Mouse (Mus musculus) 3T3-L1 (cell line): ENCODE results near the gene Nup50.

ENCODE experiments used
- DNase-seq: peaks from one replicate; pipeline ENCODE4 v3.0.0-alpha.2; 2015; ENCODE audit warnings: low read depth, low spot score

The Nup50 gene

DNA sequence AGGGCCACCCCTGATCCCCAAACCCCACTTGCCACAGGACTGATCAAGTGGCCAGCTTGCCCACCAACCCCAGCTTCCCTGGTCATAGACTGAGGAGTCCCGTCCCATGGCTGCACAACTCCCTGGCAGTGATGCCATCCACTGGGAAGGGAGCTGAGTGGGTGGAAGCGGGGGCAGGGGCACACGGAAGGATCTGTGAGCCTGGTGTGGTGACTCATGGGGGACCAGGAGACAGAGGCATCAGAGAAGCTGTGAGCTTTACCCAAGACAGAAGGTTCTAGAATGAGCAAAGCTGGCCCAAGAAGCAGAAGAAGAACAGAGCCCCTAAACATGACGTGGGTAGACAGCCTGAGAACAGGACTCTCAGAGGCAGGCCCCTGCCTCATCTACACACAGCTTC lies 26.8 kb downstream of the Nup50 start:
- no peak for DNase-seq

DNA sequence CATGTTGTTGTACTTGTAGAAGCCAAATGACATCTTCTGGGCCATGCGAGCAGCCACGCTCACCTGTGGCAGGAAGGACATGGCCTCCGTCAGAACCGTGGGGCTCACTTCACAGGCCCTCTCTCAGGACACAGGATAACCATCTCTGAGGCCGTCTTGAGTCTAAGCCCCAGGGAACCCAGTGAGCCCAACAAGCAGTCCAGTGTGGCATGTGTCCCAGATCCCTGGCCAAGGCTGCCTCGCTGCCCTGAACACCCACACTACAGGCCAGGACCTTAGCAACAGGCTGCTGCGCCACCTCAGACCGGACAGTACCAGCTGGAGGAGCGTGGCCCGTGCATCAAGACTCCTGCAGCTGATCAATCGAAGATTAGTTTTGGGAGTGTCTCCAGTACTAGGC lies 30.0 kb downstream of the Nup50 start:
- no peak for DNase-seq

DNA sequence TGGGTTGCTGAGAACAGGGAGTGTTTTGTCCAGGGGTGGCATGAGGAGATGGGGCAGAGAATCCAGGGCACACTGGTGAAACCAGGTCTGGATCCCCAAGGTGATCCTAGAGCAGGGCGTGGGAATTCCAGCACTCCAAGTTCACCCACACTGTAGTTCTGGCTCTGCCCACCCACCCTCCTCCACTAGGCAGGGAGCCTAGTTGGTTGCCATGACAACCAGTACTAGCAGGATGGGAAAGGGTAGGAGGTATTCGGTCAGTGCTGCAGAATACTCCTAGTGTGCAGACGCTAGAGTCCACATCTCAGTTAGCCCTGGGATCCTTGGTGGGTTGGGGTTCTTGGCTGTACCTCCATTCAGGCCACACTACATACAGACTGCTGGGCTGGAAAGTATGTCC lies 34.6 kb downstream of the Nup50 start:
- DNase-seq, result no peak

DNA sequence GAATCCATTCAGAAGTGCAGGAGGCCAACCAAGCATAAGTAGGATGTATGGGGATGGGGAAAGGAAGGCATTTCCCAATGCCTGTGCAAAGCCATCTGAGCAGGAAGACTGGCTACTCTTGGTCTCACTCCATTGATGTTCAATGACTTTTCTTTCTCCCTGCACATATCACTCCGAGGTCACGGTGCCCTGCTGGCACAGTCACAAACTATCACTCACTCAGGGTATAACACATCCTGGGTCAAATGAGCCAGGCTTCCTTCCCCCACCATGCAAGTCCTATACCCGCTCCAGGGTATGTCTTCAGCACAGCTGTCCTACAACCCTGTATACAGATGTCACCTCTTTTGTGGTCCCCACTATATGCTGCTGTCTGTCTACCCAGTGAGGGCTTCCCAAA lies 35.1 kb downstream of the Nup50 start:
- no peak for DNase-seq

DNA sequence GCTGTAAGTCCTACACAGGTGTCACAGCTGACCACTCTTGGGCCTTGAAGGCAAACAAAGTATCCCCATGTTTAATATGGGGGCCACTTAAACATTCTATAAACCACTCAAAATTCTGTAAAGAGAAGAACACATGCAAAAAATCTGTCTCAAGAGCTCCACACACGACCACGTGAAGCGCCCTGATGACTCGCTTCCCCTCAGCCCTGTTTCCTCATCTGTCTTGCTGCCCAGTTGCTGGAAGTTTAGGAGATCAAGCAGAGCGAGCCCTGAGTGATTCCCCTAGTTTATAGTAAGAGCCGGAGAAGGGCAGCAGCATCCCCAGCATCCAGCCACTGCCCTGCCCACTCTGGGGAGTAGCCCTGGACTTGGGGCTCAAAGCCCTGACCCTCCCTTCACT lies 36.7 kb downstream of the Nup50 start:
- peak; percentile 55 for DNase-seq

DNA sequence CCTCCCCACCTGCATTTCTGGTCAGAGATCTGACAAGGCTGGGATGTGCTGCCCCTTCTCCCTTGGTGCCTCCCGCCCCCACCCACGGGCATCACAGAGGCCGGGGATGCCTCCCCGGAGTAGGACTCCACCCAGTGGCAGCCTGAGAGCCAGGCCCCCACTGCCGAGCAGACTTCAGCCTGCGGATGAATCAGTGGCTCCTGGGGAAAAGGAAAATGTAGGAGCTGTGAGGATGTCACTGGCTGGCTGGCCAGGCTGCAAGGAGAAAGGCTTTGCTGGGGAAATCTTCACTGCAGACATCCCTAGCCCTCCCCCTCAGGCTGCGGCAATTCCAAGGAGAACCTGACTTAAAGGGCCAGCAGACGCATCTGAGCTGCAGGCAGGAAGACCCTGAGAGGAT lies 37.5 kb downstream of the Nup50 start:
- DNase-seq, result no peak

DNA sequence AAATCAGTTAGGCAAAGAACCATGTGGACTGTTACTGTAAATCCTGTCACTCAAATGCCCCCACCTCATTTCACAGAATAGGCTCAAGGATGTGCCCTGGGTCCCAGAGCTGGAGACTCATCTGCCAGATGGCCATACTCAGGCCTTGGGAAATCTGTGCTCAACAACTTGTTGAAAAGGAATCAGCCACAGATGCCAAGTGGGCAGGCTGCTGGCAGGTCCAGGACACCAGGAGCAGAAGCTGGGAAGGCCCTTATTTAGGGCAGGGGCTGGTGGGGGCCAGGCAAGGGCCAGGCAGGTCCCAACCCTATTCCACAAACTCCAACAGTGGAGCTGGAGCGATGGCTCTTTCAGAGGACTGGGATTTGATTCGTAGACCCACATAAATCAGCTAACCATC lies 39.3 kb downstream of the Nup50 start:
- DNase-seq, result no peak

DNA sequence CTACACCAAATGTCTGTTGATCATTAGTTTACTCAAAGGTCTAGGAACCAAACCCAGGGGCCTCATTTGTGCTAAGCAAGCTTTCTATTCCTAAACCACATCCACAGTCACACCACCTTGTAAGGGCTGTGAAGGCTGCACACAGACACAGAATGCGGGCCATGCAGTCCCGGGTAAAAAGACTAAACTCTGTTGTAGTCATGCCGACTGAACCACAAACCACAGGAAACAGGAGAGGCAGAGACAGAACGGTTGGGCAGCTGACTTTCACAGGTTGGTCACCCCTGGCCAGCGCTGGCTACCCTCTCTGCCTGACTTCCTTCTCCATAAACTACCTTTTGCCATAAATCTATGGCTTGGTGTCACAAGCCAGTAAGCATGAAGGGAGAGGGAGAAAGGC lies 41.6 kb downstream of the Nup50 start:
- DNase-seq, result no peak

DNA sequence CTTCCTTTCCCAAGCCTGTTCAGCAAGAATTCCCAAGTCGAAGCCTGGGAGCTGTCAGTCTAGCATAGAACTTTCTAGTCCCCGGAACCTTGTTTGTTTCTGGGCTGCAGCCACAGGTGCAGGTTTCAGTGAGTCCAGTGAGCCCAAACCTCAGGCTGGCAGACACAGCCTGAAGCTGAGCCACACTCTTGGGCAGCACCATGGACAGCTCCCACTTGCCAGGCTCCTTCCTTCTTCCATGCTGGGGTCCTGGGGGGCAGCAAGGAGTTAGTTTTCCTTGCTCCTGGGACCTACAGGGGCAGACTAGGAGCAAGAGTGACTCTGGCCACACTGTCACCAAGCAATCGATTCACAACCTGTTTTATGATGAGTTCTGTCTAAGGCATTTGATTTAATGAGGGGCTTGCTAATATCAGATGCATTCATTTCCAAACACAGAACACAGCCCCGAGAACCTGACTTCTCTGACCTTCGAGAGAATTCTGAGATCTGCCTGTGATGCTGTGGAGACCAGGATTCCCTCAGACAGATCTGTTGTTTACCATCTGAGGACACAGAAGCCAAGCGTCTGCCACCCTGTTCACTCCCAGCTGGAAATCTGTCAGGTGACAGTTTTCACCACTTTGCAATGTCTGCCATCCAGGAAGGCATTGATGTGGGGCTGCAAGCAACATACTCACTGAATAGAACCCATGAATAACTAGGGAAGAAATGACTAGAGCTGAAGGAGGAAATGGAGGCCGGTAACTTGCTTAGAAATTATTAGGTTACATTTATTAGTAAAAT lies 42.6 kb downstream of the Nup50 start:
- DNase-seq, result peak; percentile 67

DNA sequence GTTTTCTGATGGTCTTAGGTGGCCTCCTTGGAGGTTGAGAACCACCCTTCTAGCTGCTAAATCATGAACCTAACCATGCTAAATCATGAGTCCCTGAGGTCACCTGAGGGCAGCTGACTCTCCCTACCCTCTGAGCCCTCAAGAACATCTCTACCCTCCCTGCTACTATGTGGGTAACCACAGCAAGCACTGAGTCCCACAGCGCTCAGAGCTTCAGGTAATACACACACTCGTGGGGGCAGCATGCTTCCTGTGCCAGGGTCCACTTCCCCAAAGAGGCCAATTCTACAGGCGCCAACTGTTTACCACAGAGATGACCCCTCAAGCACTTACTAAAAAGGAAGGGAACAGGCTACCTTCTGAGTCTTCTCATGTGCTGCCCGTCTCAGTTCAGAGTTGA lies 45.3 kb downstream of the Nup50 start:
- no peak for DNase-seq

DNA sequence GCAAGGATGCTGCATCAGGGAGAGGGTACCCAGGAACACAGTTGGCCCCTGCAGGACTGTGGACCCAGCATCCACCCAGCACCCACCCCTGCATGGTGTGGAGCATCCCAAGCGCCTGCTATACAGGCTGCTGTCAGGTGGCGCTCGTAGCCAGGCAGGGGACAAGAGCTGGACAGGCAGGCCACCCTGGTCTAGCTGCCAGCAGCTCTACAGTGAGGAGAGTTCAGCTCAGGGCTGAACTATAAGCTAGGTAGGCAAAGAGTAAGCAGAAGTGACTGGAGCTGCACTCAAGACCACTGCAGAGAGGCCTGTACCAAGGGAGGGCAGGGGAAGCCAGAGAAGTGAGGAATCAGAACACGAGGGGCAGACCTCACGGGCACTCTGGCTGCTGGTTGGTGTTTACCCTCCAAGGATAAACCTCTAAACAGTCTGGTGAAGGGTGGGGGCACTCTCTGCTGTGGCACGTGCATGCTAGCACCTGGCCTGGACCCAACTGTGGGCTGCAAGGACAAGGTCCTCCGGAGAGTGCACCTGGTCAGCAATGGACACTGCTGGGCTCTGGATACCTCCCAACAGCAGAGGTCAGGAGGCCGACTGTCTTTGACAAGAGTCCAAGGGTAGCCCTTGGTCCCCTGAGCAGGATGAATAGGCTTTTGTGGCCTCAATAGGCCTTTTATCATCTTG lies 49.8 kb downstream of the Nup50 start:
- DNase-seq, result no peak

DNA sequence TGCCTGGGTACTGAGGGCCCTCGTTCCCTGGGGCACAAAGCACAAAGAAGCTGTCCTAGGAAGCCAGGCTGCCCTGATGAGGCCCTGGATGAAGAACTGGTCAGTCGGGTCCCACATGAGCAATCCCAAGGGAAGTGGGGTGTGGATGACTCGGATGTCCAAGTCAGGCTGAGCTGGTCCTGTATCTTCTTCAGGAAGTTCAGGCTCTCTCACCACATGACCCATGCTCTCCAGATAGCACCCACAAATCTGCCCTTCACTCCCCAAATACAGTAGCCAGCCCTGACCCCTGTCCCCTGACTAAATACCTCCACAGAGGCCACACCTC lies 50.3 kb downstream of the Nup50 start:
- peak; percentile 52 for DNase-seq

DNA sequence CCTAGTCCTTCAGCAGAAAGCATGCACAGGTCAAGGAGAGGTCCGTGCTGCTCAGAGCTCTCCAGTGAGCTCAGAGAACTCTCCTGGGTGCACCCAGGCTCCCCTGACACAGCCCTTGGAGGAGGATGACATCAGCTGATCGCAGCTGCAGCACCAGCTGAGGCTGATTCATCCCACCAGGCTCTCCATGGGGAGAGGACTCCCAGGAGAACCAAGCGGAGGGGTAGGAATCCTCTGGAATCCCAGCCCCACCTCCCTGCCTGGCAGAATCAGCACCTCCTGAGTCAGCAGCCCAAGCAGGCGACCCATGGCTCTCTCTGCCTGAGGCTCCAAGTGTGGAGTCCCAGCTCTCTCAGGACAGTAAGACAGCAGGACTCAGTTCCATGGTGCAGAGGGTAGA lies 52.5 kb downstream of the Nup50 start:
- peak; percentile 96 for DNase-seq

DNA sequence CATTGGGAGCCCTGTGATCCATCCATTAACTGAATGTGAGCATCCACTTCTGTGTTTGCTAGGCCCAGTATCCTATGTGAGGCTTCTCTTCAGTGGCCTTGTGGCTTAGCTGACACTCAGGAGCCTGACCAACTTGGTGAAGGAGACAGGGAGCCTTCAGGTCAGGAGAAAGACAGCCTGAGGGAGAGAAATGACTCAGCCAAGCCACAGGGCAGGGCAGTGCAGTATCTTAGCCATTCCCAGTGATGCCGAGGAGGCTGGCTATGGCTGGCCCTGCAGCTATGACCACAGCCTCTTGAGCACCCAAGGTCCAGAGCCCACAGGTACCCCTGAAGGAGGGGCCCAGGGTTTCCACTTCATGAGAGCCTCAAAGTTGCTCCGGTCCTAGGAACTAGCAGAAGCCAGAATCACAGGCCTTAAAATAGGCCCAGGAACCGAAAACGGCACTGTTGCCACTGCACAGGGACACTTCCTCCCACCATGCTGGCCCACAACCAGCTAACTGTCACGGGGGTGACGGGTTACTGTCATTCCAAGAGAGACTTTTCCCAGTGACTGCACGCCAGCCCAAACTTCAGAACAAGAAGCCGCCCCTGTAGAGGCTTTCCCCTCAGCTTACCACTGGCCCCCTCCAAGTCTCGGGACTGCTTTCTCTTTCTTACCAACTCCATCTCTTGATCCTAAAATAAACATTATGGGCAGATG lies 58.5 kb downstream of the Nup50 start:
- peak; percentile 65 for DNase-seq

DNA sequence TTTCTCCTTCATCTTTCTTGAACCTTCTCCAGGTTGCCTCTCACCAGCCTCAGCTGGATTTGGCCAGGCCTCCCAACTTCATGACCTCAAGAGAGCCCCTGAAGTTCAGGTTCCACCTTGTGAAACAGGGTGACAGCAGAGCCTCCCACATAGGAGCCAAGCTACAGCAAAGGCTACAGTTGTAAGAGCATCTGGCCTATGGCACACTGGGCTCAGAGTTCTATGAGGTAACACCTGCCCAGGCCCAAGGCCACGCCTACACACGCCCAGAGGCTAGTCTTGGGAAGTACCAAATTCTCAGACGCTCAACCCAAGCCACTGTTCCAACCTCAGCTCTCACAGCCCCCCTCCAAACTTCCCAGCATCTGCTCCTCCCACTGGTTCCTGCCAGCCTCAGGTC lies 59.7 kb downstream of the Nup50 start:
- DNase-seq, result no peak

DNA sequence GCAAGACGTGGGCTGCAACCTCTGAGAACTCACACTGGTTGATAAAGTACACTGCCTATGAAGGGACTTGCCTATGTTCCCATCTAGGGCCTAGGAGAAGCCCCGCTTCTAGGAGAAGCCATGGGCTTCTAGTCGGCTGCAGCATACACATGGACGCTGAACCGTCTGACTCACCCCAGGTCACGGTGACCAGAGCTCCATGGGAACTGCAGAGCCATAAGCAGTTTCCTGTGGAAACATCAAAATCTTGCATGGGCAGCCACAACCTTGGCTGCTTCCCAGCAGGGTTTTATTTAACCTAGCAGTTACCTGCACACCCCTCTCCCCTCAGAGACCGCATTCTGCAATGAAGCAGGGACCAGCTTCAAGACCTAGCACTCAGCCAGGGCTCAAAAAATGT lies 60.5 kb downstream of the Nup50 start:
- no peak for DNase-seq

DNA sequence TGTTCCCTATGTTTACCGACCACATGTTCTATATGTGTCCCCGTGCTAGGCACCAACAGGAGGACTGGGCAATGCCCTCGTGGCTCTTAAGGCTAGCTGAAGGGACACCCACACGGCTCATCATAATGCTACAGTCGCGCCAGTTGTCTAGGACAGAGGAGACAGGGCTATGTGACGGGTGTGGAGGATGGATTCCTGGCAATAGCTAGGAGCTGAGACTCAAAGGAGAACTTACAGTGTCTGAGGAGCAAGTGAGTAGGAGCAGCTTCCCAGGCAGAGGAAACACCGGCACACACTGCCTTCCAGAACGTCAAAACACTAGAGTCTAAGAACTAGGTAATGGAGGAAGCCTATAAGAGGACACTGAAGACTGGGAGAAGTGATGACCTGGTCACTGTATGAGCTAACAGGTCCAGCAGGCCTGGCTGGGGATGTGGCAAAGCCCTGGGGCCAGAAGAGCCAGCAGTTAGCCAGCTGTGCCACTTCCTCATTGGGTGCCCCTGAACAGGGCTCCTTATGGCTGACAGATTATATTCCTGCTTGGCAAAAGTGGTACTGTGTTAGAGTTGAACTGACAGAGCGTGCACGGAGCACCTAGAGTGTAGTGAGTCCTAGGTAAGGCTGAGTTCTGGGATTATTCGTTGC lies 62.4 kb downstream of the Nup50 start:
- DNase-seq, result no peak

DNA sequence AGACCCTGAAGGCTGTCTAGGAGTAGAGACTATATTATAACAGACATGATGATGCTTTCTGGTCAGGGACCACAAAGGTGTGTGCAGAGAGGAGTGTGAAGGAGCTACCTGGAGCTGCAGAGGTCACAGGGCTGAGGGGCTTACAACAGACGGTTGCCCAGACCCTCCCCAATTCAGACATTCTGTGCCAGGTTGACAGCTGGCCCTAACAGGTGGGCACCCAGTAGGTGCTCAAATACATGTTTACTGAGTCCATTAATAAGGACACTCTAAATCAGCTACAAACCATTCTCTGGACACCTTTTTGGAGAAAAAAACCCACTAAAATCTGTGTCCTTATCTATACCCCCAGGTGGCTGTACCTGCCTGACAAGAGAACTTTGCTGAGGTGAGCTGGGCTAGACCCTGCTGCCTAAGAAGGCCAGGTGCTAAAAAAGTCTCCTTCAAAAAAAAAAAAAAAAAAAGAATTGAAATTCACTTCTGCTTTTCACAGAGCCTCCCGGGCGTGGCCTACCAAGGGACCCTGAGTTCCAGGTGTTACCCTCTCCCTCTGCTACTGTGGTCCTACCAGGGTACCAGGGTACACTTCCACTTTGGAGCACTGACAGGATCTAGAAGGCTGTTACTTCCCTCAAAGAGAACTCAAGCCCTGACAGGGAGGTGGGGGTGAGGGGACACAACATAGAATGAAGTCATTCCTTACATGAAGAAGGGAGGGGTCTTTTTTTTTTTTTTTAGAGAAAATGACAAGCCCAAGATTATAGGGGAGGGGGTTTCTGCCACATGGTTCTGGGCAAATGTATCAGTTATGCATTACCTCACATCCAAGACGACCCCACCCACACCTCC lies 63.2 kb downstream of the Nup50 start:
- no peak for DNase-seq

DNA sequence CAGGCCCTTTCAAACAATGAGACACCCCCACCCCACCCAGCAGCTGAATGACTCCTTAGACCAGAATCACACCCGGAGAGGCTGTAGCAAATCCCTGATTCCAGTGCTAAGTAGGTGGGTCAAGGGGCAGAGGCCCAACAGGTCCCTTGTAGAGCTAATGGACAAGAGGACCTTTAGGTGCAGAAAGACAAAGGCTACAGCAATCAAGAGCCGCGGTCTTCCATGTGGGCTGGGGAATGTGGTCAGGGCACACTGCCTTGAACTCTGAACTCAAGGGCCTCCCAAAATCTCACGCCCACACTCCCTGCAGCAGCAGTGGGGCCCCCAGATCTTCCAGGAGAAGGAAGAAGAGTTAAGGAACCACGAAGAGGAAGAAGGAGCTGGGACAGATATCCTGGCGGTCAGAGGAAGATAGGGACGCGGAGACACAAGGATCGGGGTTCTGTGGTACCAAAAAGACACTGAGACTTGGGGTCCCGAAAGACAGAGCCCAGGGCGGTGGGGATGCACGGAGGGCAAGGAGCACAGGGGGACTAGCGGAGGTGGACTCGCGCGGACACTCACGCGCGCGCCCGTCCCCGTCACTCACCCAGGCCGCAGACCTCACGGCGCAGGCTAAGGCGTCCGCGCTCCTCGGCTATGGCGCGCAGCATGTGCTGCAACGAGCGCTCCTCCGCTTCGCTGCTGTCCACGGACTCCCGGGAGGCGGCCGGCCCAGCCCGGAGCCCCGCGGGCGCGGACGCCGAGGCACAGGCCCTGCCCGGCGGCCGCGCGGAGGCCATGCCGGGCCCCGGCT lies 64.0 kb downstream of the Nup50 start:
- peak; percentile 32 for DNase-seq
